Mouse (Mus musculus) heart, postnatal 0 days (tissue): ENCODE data around the gene Sash1. TPM values are rescaled to one million over a fixed set of nuclear protein-coding genes. Genes with fewer than 3 reads are reported as not detected.

Experiments used
- ATAC-seq: fragments of 200-750 bp; cut with Nextera tagmentation; 2 replicates; pipeline ENCODE4 v1.8.0; 2017; ENCODE audit warnings: low read depth, moderate number of reproducible peaks, moderate library complexity; ENCODE audit not compliant: insufficient read depth
- DNase-seq: peaks from one replicate; pipeline ENCODE4 v3.0.0-alpha.2; 2016; ENCODE audit warnings: low spot score
- H3K27ac ChIP-seq: fragments of 300-500 bp; sonication (generic); 2 replicates; pipeline ENCODE4 v1.5.1; 2014; ENCODE audit warnings: low read depth, mild to moderate bottlenecking
- H3K27me3 ChIP-seq: fragments of 300-500 bp; sonication (generic); 2 replicates; pipeline ENCODE4 v1.6.1; 2014; ENCODE audit warnings: low read length, mixed read lengths; ENCODE audit not compliant: control insufficient read depth, insufficient read depth
- H3K36me3 ChIP-seq: fragments of 300-500 bp; sonication (generic); replicated peaks from 2 replicates; pipeline ENCODE4 v1.6.1; 2014; ENCODE audit warnings: low read length, mixed read lengths; ENCODE audit not compliant: control insufficient read depth, insufficient read depth
- H3K4me1 ChIP-seq: fragments of 300-500 bp; sonication (generic); 2 replicates; pipeline ENCODE4 v1.6.1; 2014; ENCODE audit warnings: antibody characterized with exemption; ENCODE audit not compliant: control insufficient read depth, insufficient read depth
- H3K4me2 ChIP-seq: fragments of 300-500 bp; sonication (generic); 2 replicates; pipeline ENCODE4 v1.6.1; 2014; ENCODE audit warnings: low read depth, mild to moderate bottlenecking, low read length, moderate library complexity
- H3K4me3 ChIP-seq: fragments of 300-500 bp; sonication (generic); 2 replicates; pipeline ENCODE4 v1.5.1; 2014; ENCODE audit warnings: low read depth, low read length
- H3K9ac ChIP-seq: fragments of 300-500 bp; sonication (generic); replicated peaks from 2 replicates; pipeline ENCODE4 v1.6.1; 2014; ENCODE audit warnings: low read depth, low read length, mixed read lengths
- H3K9me3 ChIP-seq: fragments of 300-500 bp; sonication (generic); replicated peaks from 2 replicates; pipeline ENCODE4 v1.6.1; 2016; ENCODE audit warnings: low read length; ENCODE audit not compliant: control insufficient read depth
- CTCF ChIP-seq: IDR thresholded peaks from 2 replicates; pipeline ENCODE4 v1.5.1; 2016; ENCODE audit warnings: antibody characterized with exemption, control low read depth, low read depth
- EP300 ChIP-seq: IDR thresholded peaks from 2 replicates; pipeline ENCODE4 v1.6.1; 2016; ENCODE audit warnings: antibody characterized with exemption, low read depth
- WGBS: fragments of 180-500 bp; shearing (Covaris S2); extraction: QIAGEN DNeasy Blood & Tissue Kit; methylation state at CpG from one replicate; pipeline ENCODE4 v1.1.7; 2014; 5-methylcytosine and 5-hydroxymethylcytosine counted together
- polyA plus RNA-seq: library from polyadenylated mRNA; unstranded; fragments of >200 nt; fragmentation: Nextera tagmentation; extraction: Ambion mirVana; gene quantifications from 2 replicates; pipeline ENCODE4 v1.2.1, GENCODE M21; 2015
- total RNA-seq: library from RNA; depleted of rRNA; stranded (reverse); fragments of >200 nt; gene quantifications from 2 replicates; pipeline ENCODE4 v1.2.3, GENCODE M21; 2014; ENCODE audit warnings: low replicate concordance

Gene Sash1
- total and polyA plus RNA-seq, 2 experiments from 2014 or later, result 3.9 to 18.3 TPM

- TF ChIP-seq CTCF, result no peak
- TF ChIP-seq EP300, result no peak
- Histone ChIP-seq H3K4me2 (no peak overlapping the region), H3K4me1 (no peaks in the 10 kb centered on the region), H3K36me3 (peaks cover 27% of the 10 kb centered on the region), H3K27me3 (no peaks in the 10 kb centered on the region), H3K9ac (no peak overlapping the region), H3K27ac (no peak overlapping the region), H3K4me3 (no peak overlapping the region), H3K9me3 (no peaks in the 10 kb centered on the region)
- 71% methylated on average over 2 of the region's 2 CpGs for WGBS
- ATAC-seq (no peak), DNase-seq (no peak)
Measured at GRCm38 (mm10) chr10:8787221-8787620, 98.6 kb downstream of the Sash1 start.

GRCm38 (mm10) chr10:8785451-8786145 is 100.3 kb downstream of the Sash1 start:
- ATAC-seq, result no peak
- H3K4me3 ChIP-seq, result no peak overlapping the region

GRCm38 (mm10) chr10:8781876-8782372 is 103.9 kb downstream of the Sash1 start:
- H3K4me1 ChIP-seq, result no peaks in the 10 kb centered on the region
- H3K27ac ChIP-seq, result no peak overlapping the region
- DNase-seq, result no peak
- no peak overlapping the region for H3K4me3 ChIP-seq
- no peak for TF ChIP-seq CTCF
- no peak for TF ChIP-seq EP300
- H3K9me3 ChIP-seq, result no peaks in the 10 kb centered on the region
- H3K9ac ChIP-seq, result no peak overlapping the region
- H3K4me2 ChIP-seq, result no peak overlapping the region
- H3K27me3 ChIP-seq, result no peaks in the 10 kb centered on the region
- peaks cover 34% of the 10 kb centered on the region for H3K36me3 ChIP-seq
- ATAC-seq, result no peak
- WGBS, result 81% methylated on average over 10 of the region's 10 CpGs

More at GRCm38 (mm10) chr10:8785451-8786145, 100.3 kb downstream of the Sash1 start:
- Histone ChIP-seq H3K4me1 (no peaks in the 10 kb centered on the region), H3K36me3 (peaks cover 31% of the 10 kb centered on the region), H3K27ac (no peak overlapping the region), H3K4me2 (no peak overlapping the region), H3K9ac (no peak overlapping the region), H3K27me3 (no peaks in the 10 kb centered on the region), H3K9me3 (no peaks in the 10 kb centered on the region)
- TF ChIP-seq EP300, result no peak
- TF ChIP-seq CTCF, result no peak
- no peak for DNase-seq
- 47% methylated on average over 11 of the region's 11 CpGs for WGBS

- Histone ChIP-seq H3K27ac (no peak overlapping the region), H3K4me3 (no peak overlapping the region), H3K27me3 (no peaks in the 10 kb centered on the region), H3K9ac (no peak overlapping the region), H3K4me1 (peaks cover 9% of the 10 kb centered on the region; the same call in 1 of the 2 replicates), H3K36me3 (peaks cover 45% of the 10 kb centered on the region), H3K4me2 (no peak overlapping the region), H3K9me3 (no peaks in the 10 kb centered on the region)
- ATAC-seq (no peak), DNase-seq (no peak)
- 79% methylated on average over 4 of the region's 4 CpGs for WGBS
- TF ChIP-seq EP300 (no peak), CTCF (no peak)
Measured at GRCm38 (mm10) chr10:8779842-8780241, 106.0 kb downstream of the Sash1 start.

GRCm38 (mm10) chr10:8778845-8779244 is 107.0 kb downstream of the Sash1 start:
- Histone ChIP-seq H3K9ac (no peak overlapping the region), H3K4me2 (no peak overlapping the region), H3K36me3 (peaks cover 35% of the 10 kb centered on the region), H3K27ac (no peak overlapping the region), H3K27me3 (no peaks in the 10 kb centered on the region), H3K9me3 (no peaks in the 10 kb centered on the region), H3K4me3 (no peak overlapping the region), H3K4me1 (peaks cover 9% of the 10 kb centered on the region; the same call in 1 of the 2 replicates)
- TF ChIP-seq EP300 (no peak), CTCF (0 out of 2 replicates have a peak, but pooled peaks have one; percentile 15)
- ATAC-seq (no peak), DNase-seq (no peak)
- WGBS, result 89% methylated on average over 7 of the region's 7 CpGs
